Mouse (Mus musculus): ENCODE data around the gene Pon1.

DNA sequence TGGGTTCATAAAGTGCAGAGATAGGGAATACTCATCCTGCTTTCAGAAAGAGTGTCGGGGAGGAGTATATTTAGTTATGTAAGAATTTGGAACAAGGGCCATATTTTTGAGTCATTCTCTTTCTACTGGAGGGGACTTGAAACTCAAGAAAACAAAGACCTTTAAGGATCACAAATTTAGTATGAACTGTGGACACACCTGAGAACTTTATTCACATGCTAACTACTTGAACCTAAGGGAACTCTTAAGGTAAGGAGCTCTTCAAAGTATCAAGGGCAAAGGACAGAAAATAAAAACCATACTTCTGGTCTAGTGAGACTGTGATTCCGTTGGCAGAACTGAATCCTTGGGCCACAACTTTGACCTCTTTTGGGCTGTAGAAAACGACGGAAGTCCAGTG is 38.3 kb upstream of the Pon1 start:
- no peak for TF ChIP-seq TCF12 (IDR thresholded peaks at IDR 0.05; ENCODE audit: insufficient read depth, poor library complexity, severe bottlenecking)
- TF ChIP-seq POLR2A (IDR thresholded peaks at IDR 0.05; ENCODE audit: insufficient read length, low read depth), result no peak
- TF ChIP-seq E2F4 (IDR thresholded peaks at IDR 0.05; ENCODE audit: insufficient read depth), result no peak
- TF ChIP-seq MYOG (IDR thresholded peaks at IDR 0.05; ENCODE audit: control insufficient read depth in 1 of 3, insufficient read depth in 1 of 3, insufficient read length in 2 of 3, low read depth in 2 of 3), result no peak
- no peak for TF ChIP-seq USF1 (IDR thresholded peaks at IDR 0.05; ENCODE audit: low read depth)
